Mouse (Mus musculus) liver, embryonic 11.5 days (tissue): ENCODE data around the gene Espn. TPM values are rescaled to one million over a fixed set of nuclear protein-coding genes. Genes with fewer than 3 reads are reported as not detected.

Experiments
- ATAC-seq: fragments of 200-750 bp; cut with Nextera tagmentation; replicated peaks from 2 replicates; pipeline ENCODE4 v1.8.0; 2017; ENCODE audit warnings: moderate number of reproducible peaks, mild to moderate bottlenecking, moderate TSS enrichment, moderate library complexity; ENCODE audit not compliant: low FRiP score
- DNase-seq: peaks from one replicate; pipeline ENCODE4 v3.0.0-alpha.2; 2017; ENCODE audit warnings: low spot score
- H3K27ac ChIP-seq: fragments of 300-500 bp; sonication (generic); 2 replicates; pipeline ENCODE4 v1.5.1; 2014; ENCODE audit warnings: mild to moderate bottlenecking, low read depth, low read length, control low read depth
- H3K27me3 ChIP-seq: fragments of 300-500 bp; sonication (generic); replicated peaks from 2 replicates; pipeline ENCODE4 v1.6.1; 2014; ENCODE audit warnings: low read length, mixed read lengths; ENCODE audit not compliant: control insufficient read depth, insufficient read depth
- H3K36me3 ChIP-seq: fragments of 300-500 bp; sonication (generic); 2 replicates; pipeline ENCODE4 v1.6.1; 2014; ENCODE audit warnings: mild to moderate bottlenecking, low read length, moderate library complexity, mixed read lengths; ENCODE audit not compliant: control insufficient read depth, insufficient read depth
- H3K4me1 ChIP-seq: fragments of 300-500 bp; sonication (generic); replicated peaks from 2 replicates; pipeline ENCODE4 v1.6.1; 2014; ENCODE audit warnings: low read length, mixed read lengths; ENCODE audit not compliant: control insufficient read depth, insufficient read depth
- H3K4me2 ChIP-seq: fragments of 300-500 bp; sonication (generic); 2 replicates; pipeline ENCODE4 v1.6.1; 2014; ENCODE audit warnings: mild to moderate bottlenecking, control low read depth, moderate library complexity
- H3K4me3 ChIP-seq: fragments of 300-500 bp; sonication (generic); 2 replicates; pipeline ENCODE4 v1.5.1; 2014; ENCODE audit warnings: low read depth, low read length, control low read depth
- H3K9ac ChIP-seq: fragments of 300-500 bp; sonication (generic); 2 replicates; pipeline ENCODE4 v1.6.1; 2014; ENCODE audit warnings: low read depth, low read length, control low read depth
- H3K9me3 ChIP-seq: fragments of 300-500 bp; sonication (generic); 2 replicates; pipeline ENCODE4 v1.6.1; 2016; ENCODE audit warnings: low read length, inconsistent platforms, mixed read lengths; ENCODE audit not compliant: control insufficient read depth
- WGBS: fragments of 180-500 bp; shearing (Covaris S2); extraction: QIAGEN DNeasy Blood & Tissue Kit; methylation state at CpG from one replicate; pipeline ENCODE4 v1.1.7; 2014; 5-methylcytosine and 5-hydroxymethylcytosine counted together
- polyA plus RNA-seq: library from polyadenylated mRNA; unstranded; fragments of >200 nt; fragmentation: Nextera tagmentation; extraction: Ambion mirVana; gene quantifications from 2 replicates; pipeline ENCODE4 v1.2.1, GENCODE M21; 2014

Gene Espn
- polyA plus RNA-seq, 1 experiment from 2014 or later: 5.3 TPM

- no peak overlapping the region for H3K9ac ChIP-seq
- H3K27ac ChIP-seq: no peak overlapping the region
- 70% methylated on average over 6 of the region's 6 CpGs for WGBS
- H3K27me3 ChIP-seq: peaks cover 57% of the 10 kb centered on the region
- H3K4me2 ChIP-seq: no peak overlapping the region
- no peaks in the 10 kb centered on the region for H3K36me3 ChIP-seq
- DNase-seq (no peak), ATAC-seq (no peak)
- H3K9me3 ChIP-seq: no peaks in the 10 kb centered on the region
- no peak overlapping the region for H3K4me3 ChIP-seq
- H3K4me1 ChIP-seq: peaks cover 11% of the 10 kb centered on the region
Observed at GRCm38 (mm10) chr4:152161601-152162000, 9.4 kb upstream of the Espn start.

- no peak for ATAC-seq
- Histone ChIP-seq H3K27me3 (peaks cover 57% of the 10 kb centered on the region), H3K9ac (no peak overlapping the region), H3K4me2 (no peak overlapping the region), H3K36me3 (no peaks in the 10 kb centered on the region), H3K27ac (no peak overlapping the region), H3K9me3 (no peaks in the 10 kb centered on the region), H3K4me1 (peaks cover 11% of the 10 kb centered on the region), H3K4me3 (no peak overlapping the region)
- 50% methylated on average over 4 of the region's 4 CpGs for WGBS
- DNase-seq: no peak
Observed at GRCm38 (mm10) chr4:152160748-152161147, 8.6 kb upstream of the Espn start.

GRCm38 (mm10) chr4:152159285-152159678, 7.1 kb upstream of the Espn start:
- H3K27me3 ChIP-seq: peaks cover 58% of the 10 kb centered on the region
- no peaks in the 10 kb centered on the region for H3K36me3 ChIP-seq
- H3K4me1 ChIP-seq: peaks cover 11% of the 10 kb centered on the region
- H3K4me3 ChIP-seq: peak overlapping the region; percentile 36
- H3K9me3 ChIP-seq: no peaks in the 10 kb centered on the region
- peak overlapping the region; percentile 68 for H3K4me2 ChIP-seq
- DNase-seq: no peak
- 1% methylated on average over 19 of the region's 19 CpGs for WGBS
- no peak for ATAC-seq
- H3K9ac ChIP-seq: no peak overlapping the region
- H3K27ac ChIP-seq: no peak overlapping the region

DNA sequence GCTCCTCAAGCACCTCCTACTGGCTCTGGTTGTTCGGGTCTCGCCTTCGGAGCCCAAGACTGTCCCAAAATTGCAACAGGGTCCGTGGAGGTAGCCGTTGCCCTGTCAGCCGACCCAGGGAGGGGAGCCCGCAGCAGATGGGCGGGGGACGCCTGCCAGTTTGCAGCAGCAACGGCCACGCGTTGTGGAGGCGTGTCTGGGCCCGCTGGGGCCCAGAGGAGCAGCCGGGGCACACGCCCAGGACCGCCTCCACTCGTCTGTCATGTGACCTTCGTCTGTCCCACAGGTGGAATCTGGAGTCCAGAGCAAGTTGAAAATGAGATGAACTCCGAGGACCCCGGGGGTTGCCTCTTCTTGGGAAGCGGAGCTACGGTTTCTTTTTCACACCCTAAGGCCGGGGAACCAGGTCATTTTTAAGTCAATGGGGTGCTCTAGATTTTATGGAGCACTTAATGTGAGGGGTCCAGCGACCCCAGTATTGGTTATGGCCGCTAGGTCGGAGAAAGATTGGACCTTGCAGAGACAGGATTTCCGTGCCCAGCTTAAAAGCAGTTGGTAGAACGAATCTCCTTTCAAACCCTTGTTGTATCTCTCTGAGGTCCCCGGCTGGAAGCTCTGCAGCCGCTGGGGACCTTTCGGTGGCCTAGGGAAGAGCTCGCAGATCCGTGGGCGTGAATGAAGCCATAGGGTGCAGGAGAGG, 6.6 kb upstream of the Espn start, which contains the start of gene Hes2:
TSS of gene Hes2 (plus strand) at position 283 of the 700 bp plus-strand sequence.
- 5% methylated on average over 35 of the region's 35 CpGs for WGBS
- ATAC-seq (peak; percentile 44), DNase-seq (peak; percentile 60)
- Histone ChIP-seq H3K27ac (no peak within 1 kb of the TSS), H3K4me1 (peaks cover 15% of the 10 kb centered on the region), H3K9ac (no peak within 1 kb of the TSS; the same call in 1 of the 2 replicates), H3K4me3 (peak within 1 kb of the TSS; percentile 36), H3K4me2 (peak within 1 kb of the TSS; percentile 68), H3K9me3 (no peaks in the 10 kb centered on the region), H3K36me3 (no peaks in the 10 kb centered on the region), H3K27me3 (peaks cover 59% of the 10 kb centered on the region)

GRCm38 (mm10) chr4:152157779-152158584, 5.8 kb upstream of the Espn start:
- WGBS: 14% methylated on average over 21 of the region's 21 CpGs
- Histone ChIP-seq H3K9me3 (no peaks in the 10 kb centered on the region), H3K9ac (no peak overlapping the region), H3K27me3 (peaks cover 66% of the 10 kb centered on the region), H3K4me2 (peak overlapping the region; percentile 68), H3K4me1 (peaks cover 17% of the 10 kb centered on the region), H3K4me3 (peak overlapping the region; percentile 36), H3K27ac (no peak overlapping the region), H3K36me3 (no peaks in the 10 kb centered on the region)
- DNase-seq (peak; percentile 71), ATAC-seq (no peak)

DNA sequence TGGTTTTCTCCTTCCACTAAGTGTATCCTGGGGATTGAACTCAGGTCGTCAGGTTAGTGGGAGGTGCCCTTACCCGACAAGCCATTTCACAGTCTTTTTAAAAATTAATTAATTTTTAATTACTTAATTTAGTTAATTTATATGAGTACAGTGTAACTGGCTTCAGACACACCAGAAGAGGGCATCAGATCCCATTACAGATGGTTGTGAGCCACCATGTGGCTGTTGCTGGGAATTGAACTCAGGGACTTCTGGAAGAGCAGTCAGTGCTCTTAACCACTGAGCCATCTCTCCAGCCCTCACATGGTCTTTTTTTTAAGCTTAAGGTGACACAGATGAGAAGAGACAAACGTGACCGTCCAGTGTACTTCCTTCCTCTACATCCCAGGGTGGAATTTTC, 2.8 kb upstream of the Espn start:
- Histone ChIP-seq H3K4me3 (no peak overlapping the region), H3K4me2 (no peak overlapping the region), H3K9ac (no peak overlapping the region), H3K27me3 (peaks cover 68% of the 10 kb centered on the region), H3K36me3 (no peaks in the 10 kb centered on the region), H3K4me1 (peaks cover 32% of the 10 kb centered on the region), H3K9me3 (no peaks in the 10 kb centered on the region), H3K27ac (no peak overlapping the region)
- WGBS: 56% methylated on average over 4 of the region's 4 CpGs
- ATAC-seq (no peak), DNase-seq (no peak)

DNA sequence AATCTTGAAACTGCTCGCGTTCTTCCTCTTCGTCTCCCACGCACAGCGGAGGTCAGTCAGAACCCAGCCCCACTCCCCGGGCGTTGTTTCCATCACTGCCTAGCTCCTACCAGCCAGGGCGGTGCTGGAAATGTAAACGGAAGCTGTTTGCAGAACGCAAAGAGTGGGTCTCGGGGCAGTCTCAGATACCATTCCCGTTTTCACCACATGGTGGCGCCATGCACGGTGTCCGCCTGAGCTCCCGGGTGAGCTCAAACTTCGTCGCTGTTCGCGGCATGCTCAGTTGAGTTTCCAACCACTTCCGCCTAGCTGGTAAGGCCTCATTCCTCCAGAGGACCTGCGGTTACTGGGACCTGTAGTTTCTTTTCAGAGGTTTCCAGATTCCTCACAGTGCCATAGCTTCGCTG, 1.6 kb upstream of the Espn start:
- Histone ChIP-seq H3K4me1 (peaks cover 30% of the 10 kb centered on the region), H3K4me2 (peak overlapping the region; percentile 62), H3K27ac (no peak overlapping the region), H3K36me3 (no peaks in the 10 kb centered on the region), H3K27me3 (peaks cover 67% of the 10 kb centered on the region), H3K9me3 (no peaks in the 10 kb centered on the region), H3K4me3 (peak overlapping the region; percentile 42), H3K9ac (no peak overlapping the region; the same call in 1 of the 2 replicates)
- ATAC-seq: peak; percentile 46
- DNase-seq: peak; percentile 88
- under 1% methylated on average over 22 of the region's 23 CpGs for WGBS

DNA sequence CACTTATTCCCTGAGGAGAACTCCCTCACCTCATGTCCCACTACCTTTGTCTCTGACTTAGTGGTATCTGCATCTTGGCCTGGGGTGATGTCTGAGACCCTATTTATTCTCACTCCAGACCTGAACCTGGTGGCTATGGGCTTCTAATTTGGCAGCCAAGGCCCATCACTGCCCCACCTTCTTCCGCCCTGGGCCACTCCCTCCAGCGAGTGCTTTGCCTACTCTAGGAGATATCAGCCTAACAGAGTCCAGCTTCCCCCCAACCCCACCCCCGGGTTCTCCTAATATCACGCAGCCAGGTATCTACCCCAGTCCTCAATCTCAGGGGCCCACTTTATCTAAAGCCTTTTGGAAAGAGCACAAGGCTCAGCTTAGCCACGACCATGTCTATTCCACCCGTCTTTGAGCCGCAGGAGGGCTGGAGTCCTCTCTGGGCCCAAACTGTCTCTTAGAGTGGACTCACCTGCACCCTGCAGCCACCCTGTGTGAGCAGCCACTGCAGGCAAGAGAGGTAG, 663 bp downstream of the Espn start:
- no peak overlapping the region for H3K27ac ChIP-seq
- WGBS: 15% methylated on average over 7 of the region's 7 CpGs
- ATAC-seq: peak; percentile 48; the same call in 1 of the 2 replicates

More for the DNA sequence above, 663 bp downstream of the Espn start:
- Histone ChIP-seq H3K27me3 (peaks cover 52% of the 10 kb centered on the region), H3K4me2 (peak overlapping the region; percentile 94), H3K4me3 (peak overlapping the region; percentile 59), H3K9ac (peak overlapping the region; percentile 50; the same call in 1 of the 2 replicates), H3K4me1 (peaks cover 21% of the 10 kb centered on the region), H3K9me3 (no peaks in the 10 kb centered on the region), H3K36me3 (no peaks in the 10 kb centered on the region)
- no peak for DNase-seq
